Mouse (Mus musculus) layer of hippocampus, adult 9-11 months (tissue): ENCODE results near the gene Tnfrsf13b.

Experiments used
- DNase-seq: peaks from one replicate; pipeline ENCODE4 v3.0.0; 2022

Gene Tnfrsf13b

GRCm38 (mm10) chr11:61126606-61127355 is at the start of gene Tnfrsf13b:
TSS of gene Tnfrsf13b (plus strand) at chr11:61126755.
- no peak for DNase-seq

GRCm38 (mm10) chr11:61081624-61082023 is 44.9 kb upstream of the Tnfrsf13b start:
- DNase-seq: no peak

GRCm38 (mm10) chr11:61090195-61090594 is 36.4 kb upstream of the Tnfrsf13b start:
- DNase-seq: no peak

GRCm38 (mm10) chr11:61091192-61091591 is 35.4 kb upstream of the Tnfrsf13b start:
- no peak for DNase-seq

- peak; percentile 66 for DNase-seq
Measured at GRCm38 (mm10) chr11:61091642-61092262, 34.8 kb upstream of the Tnfrsf13b start.

- no peak for DNase-seq
Measured at GRCm38 (mm10) chr11:61098046-61098445, 28.5 kb upstream of the Tnfrsf13b start.

- DNase-seq: no peak
Measured at GRCm38 (mm10) chr11:61102397-61103339, 23.9 kb upstream of the Tnfrsf13b start.

GRCm38 (mm10) chr11:61104241-61104901 is 22.2 kb upstream of the Tnfrsf13b start:
- DNase-seq: peak; percentile 72

GRCm38 (mm10) chr11:61108911-61109361 is 17.6 kb upstream of the Tnfrsf13b start:
- peak; percentile 38 for DNase-seq

- DNase-seq: no peak
Measured at GRCm38 (mm10) chr11:61109707-61110106, 16.8 kb upstream of the Tnfrsf13b start.

GRCm38 (mm10) chr11:61110113-61110512 is 16.4 kb upstream of the Tnfrsf13b start:
- DNase-seq: no peak

GRCm38 (mm10) chr11:61110928-61111327 is 15.6 kb upstream of the Tnfrsf13b start:
- no peak for DNase-seq

- DNase-seq: no peak
Measured at GRCm38 (mm10) chr11:61111472-61111871, 15.1 kb upstream of the Tnfrsf13b start.

GRCm38 (mm10) chr11:61112323-61112995 is 14.1 kb upstream of the Tnfrsf13b start:
- no peak for DNase-seq

GRCm38 (mm10) chr11:61116226-61116625 is 10.3 kb upstream of the Tnfrsf13b start:
- no peak for DNase-seq

- DNase-seq: no peak
Measured at GRCm38 (mm10) chr11:61119996-61120583, 6.5 kb upstream of the Tnfrsf13b start.

- no peak for DNase-seq
Measured at GRCm38 (mm10) chr11:61122283-61122768, 4.2 kb upstream of the Tnfrsf13b start.

GRCm38 (mm10) chr11:61122769-61123288 is 3.7 kb upstream of the Tnfrsf13b start:
- no peak for DNase-seq

- DNase-seq: no peak
Measured at GRCm38 (mm10) chr11:61123886-61124285, 2.7 kb upstream of the Tnfrsf13b start.

- no peak for DNase-seq
Measured at GRCm38 (mm10) chr11:61125970-61126369, 585 bp upstream of the Tnfrsf13b start.

- no peak for DNase-seq
Measured at GRCm38 (mm10) chr11:61127421-61128055, 983 bp downstream of the Tnfrsf13b start.
